Mouse (Mus musculus): ENCODE results near the gene Srrm4.
"Not testable (repeated sequence)": the region's sequence is repeated elsewhere in the genome, so short reads cannot be mapped to it uniquely, and the experiment has no call there.

The Srrm4 gene

GRCm38 (mm10) chr5:116438328-116438727, 153.3 kb downstream of the Srrm4 start:
- DNase-seq = no peak

GRCm38 (mm10) chr5:116436117-116436516, 155.5 kb downstream of the Srrm4 start:
- DNase-seq = no peak

GRCm38 (mm10) chr5:116434976-116435850, 156.4 kb downstream of the Srrm4 start:
- DNase-seq = peak; percentile 51

- no peak for DNase-seq
These were observed 158.7 kb downstream of the Srrm4 start for GRCm38 (mm10) chr5:116432871-116433270.

- DNase-seq = no peak
These were observed 164.9 kb downstream of the Srrm4 start for GRCm38 (mm10) chr5:116426701-116427100.

- DNase-seq = not testable (repeated sequence)
These were observed 165.9 kb downstream of the Srrm4 start for GRCm38 (mm10) chr5:116425709-116426108.

- DNase-seq = no peak
These were observed 166.3 kb downstream of the Srrm4 start for GRCm38 (mm10) chr5:116425273-116425672.

- no peak for DNase-seq
These were observed 167.9 kb downstream of the Srrm4 start for GRCm38 (mm10) chr5:116423746-116424145.

- peak; percentile 46 for DNase-seq
These were observed 168.9 kb downstream of the Srrm4 start, which contains the start of gene Hspb8 for GRCm38 (mm10) chr5:116422699-116423201. Hspb8 (minus strand) TSS chr5:116422864.

GRCm38 (mm10) chr5:116421791-116422481, 169.7 kb downstream of the Srrm4 start:
- no peak for DNase-seq

- peak; percentile 35 for DNase-seq
These were observed 170.8 kb downstream of the Srrm4 start for GRCm38 (mm10) chr5:116420759-116421225.

- no peak for DNase-seq
These were observed 171.4 kb downstream of the Srrm4 start for GRCm38 (mm10) chr5:116420213-116420612.

- no peak for DNase-seq
These were observed 172.1 kb downstream of the Srrm4 start for GRCm38 (mm10) chr5:116419322-116420045.

GRCm38 (mm10) chr5:116416208-116416607, 175.4 kb downstream of the Srrm4 start:
- DNase-seq = no peak

GRCm38 (mm10) chr5:116409689-116410590, 181.7 kb downstream of the Srrm4 start:
- DNase-seq = no peak

- DNase-seq = no peak
These were observed 182.7 kb downstream of the Srrm4 start for GRCm38 (mm10) chr5:116408965-116409364.

- no peak for DNase-seq
These were observed 183.7 kb downstream of the Srrm4 start for GRCm38 (mm10) chr5:116407936-116408335.

- no peak for DNase-seq
These were observed 184.3 kb downstream of the Srrm4 start for GRCm38 (mm10) chr5:116407321-116407720.

- no peak for DNase-seq
These were observed 185.1 kb downstream of the Srrm4 start for GRCm38 (mm10) chr5:116406507-116406906.

GRCm38 (mm10) chr5:116405934-116406333, 185.7 kb downstream of the Srrm4 start:
- no peak for DNase-seq

GRCm38 (mm10) chr5:116404063-116404462, 187.6 kb downstream of the Srrm4 start:
- DNase-seq = no peak

- no peak for DNase-seq
These were observed 190.8 kb downstream of the Srrm4 start for GRCm38 (mm10) chr5:116400801-116401200.
